Mouse (Mus musculus): ENCODE measurements around the gene Txndc12. TPM values are rescaled to one million over a fixed set of nuclear protein-coding genes. Genes with fewer than 3 reads are reported as not detected.

Gene Txndc12
- polyA plus RNA-seq (2016; fragmentation: Nextera tagmentation; extraction: Ambion mirVana) = 92.3 and 92.8 TPM in 2 replicates

- Histone ChIP-seq H3K36me3 (replicated peaks) (peaks cover 11% of the 10 kb centered on the region), H3K4me1 (peaks cover 29% of the 10 kb centered on the region), H3K27ac (replicated peaks) (peak within 1 kb of the TSS; percentile 100), H3K4me3 (peak within 1 kb of the TSS; percentile 97), H3K27me3 (replicated peaks; ENCODE audit: low read depth, poor library complexity, severe bottlenecking) (no peaks in the 10 kb centered on the region), H3K9me3 (no peaks in the 10 kb centered on the region)
- peak; percentile 89 for DNase-seq (ENCODE audit: low spot score)
- WGBS = under 1% methylated on average over 34 of the region's 34 CpGs
Measured at GRCm38 (mm10) chr4:108834115-108834970, at the start of gene Txndc12. Gene Txndc12, plus strand, starts transcription at chr4:108834601.

- H3K27ac ChIP-seq (replicated peaks) = no peak overlapping the region
- H3K4me1 ChIP-seq = 0 out of 2 replicates have a peak, but pooled peaks cover 2% of the 10 kb centered on the region
- no peaks in the 10 kb centered on the region for H3K9me3 ChIP-seq
- H3K36me3 ChIP-seq (replicated peaks) = no peaks in the 10 kb centered on the region
- H3K27me3 ChIP-seq (replicated peaks; ENCODE audit: low read depth, poor library complexity, severe bottlenecking) = no peaks in the 10 kb centered on the region
- no peak for DNase-seq (ENCODE audit: low spot score)
- WGBS = 78% methylated on average over 6 of the region's 6 CpGs
- H3K4me3 ChIP-seq = no peak overlapping the region
Measured at GRCm38 (mm10) chr4:108789258-108789936, 45.0 kb upstream of the Txndc12 start.

- no peak for DNase-seq (ENCODE audit: low spot score)
- no peak overlapping the region for H3K27ac ChIP-seq (replicated peaks)
- WGBS = 61% methylated on average over 1 of the region's 1 CpGs
- H3K4me1 ChIP-seq = 0 out of 2 replicates have a peak, but pooled peaks cover 2% of the 10 kb centered on the region
- no peaks in the 10 kb centered on the region for H3K36me3 ChIP-seq (replicated peaks)
- H3K9me3 ChIP-seq = no peaks in the 10 kb centered on the region
- no peaks in the 10 kb centered on the region for H3K27me3 ChIP-seq (replicated peaks; ENCODE audit: low read depth, poor library complexity, severe bottlenecking)
- H3K4me3 ChIP-seq = no peak overlapping the region
Measured at GRCm38 (mm10) chr4:108790507-108790906, 43.9 kb upstream of the Txndc12 start.

- peaks cover 16% of the 10 kb centered on the region for H3K4me1 ChIP-seq
- H3K27ac ChIP-seq (replicated peaks) = no peak overlapping the region
- H3K36me3 ChIP-seq (replicated peaks) = no peaks in the 10 kb centered on the region
- DNase-seq (ENCODE audit: low spot score) = no peak
- H3K27me3 ChIP-seq (replicated peaks; ENCODE audit: low read depth, poor library complexity, severe bottlenecking) = no peaks in the 10 kb centered on the region
- H3K9me3 ChIP-seq = no peaks in the 10 kb centered on the region
- WGBS = 60% methylated on average over 1 of the region's 1 CpGs
- no peak overlapping the region for H3K4me3 ChIP-seq
Measured at GRCm38 (mm10) chr4:108793941-108794340, 40.5 kb upstream of the Txndc12 start.

GRCm38 (mm10) chr4:108796701-108797100 is 37.7 kb upstream of the Txndc12 start:
- H3K27ac ChIP-seq (replicated peaks) = no peak overlapping the region
- H3K9me3 ChIP-seq = no peaks in the 10 kb centered on the region
- no peaks in the 10 kb centered on the region for H3K36me3 ChIP-seq (replicated peaks)
- H3K27me3 ChIP-seq (replicated peaks; ENCODE audit: low read depth, poor library complexity, severe bottlenecking) = no peaks in the 10 kb centered on the region
- no peak overlapping the region for H3K4me3 ChIP-seq
- no peak for DNase-seq (ENCODE audit: low spot score)
- peaks cover 16% of the 10 kb centered on the region for H3K4me1 ChIP-seq
- WGBS = 49% methylated on average over 4 of the region's 4 CpGs

- peaks cover 16% of the 10 kb centered on the region for H3K4me1 ChIP-seq
- H3K27me3 ChIP-seq (replicated peaks; ENCODE audit: low read depth, poor library complexity, severe bottlenecking) = no peaks in the 10 kb centered on the region
- no peak overlapping the region for H3K4me3 ChIP-seq
- 54% methylated on average over 2 of the region's 2 CpGs for WGBS
- H3K9me3 ChIP-seq = no peaks in the 10 kb centered on the region
- no peaks in the 10 kb centered on the region for H3K36me3 ChIP-seq (replicated peaks)
- DNase-seq (ENCODE audit: low spot score) = peak; percentile 56
- no peak overlapping the region for H3K27ac ChIP-seq (replicated peaks)
Measured at GRCm38 (mm10) chr4:108798083-108798830, 36.1 kb upstream of the Txndc12 start.

GRCm38 (mm10) chr4:108803535-108803934 is 30.9 kb upstream of the Txndc12 start:
- no peaks in the 10 kb centered on the region for H3K27me3 ChIP-seq (replicated peaks; ENCODE audit: low read depth, poor library complexity, severe bottlenecking)
- no peak overlapping the region for H3K27ac ChIP-seq (replicated peaks)
- no peak for DNase-seq (ENCODE audit: low spot score)
- WGBS = 84% methylated on average over 2 of the region's 2 CpGs
- no peaks in the 10 kb centered on the region for H3K9me3 ChIP-seq
- no peak overlapping the region for H3K4me3 ChIP-seq
- no peaks in the 10 kb centered on the region; the same call in 1 of the 2 replicates for H3K4me1 ChIP-seq
- H3K36me3 ChIP-seq (replicated peaks) = no peaks in the 10 kb centered on the region

GRCm38 (mm10) chr4:108811142-108811541 is 23.3 kb upstream of the Txndc12 start:
- no peaks in the 10 kb centered on the region for H3K4me1 ChIP-seq
- H3K27ac ChIP-seq (replicated peaks) = no peak overlapping the region
- H3K9me3 ChIP-seq = no peaks in the 10 kb centered on the region
- 59% methylated on average over 4 of the region's 4 CpGs for WGBS
- DNase-seq (ENCODE audit: low spot score) = no peak
- H3K36me3 ChIP-seq (replicated peaks) = peaks cover 20% of the 10 kb centered on the region
- no peak overlapping the region for H3K4me3 ChIP-seq
- no peaks in the 10 kb centered on the region for H3K27me3 ChIP-seq (replicated peaks; ENCODE audit: low read depth, poor library complexity, severe bottlenecking)

GRCm38 (mm10) chr4:108811550-108811949 is 22.9 kb upstream of the Txndc12 start:
- H3K27ac ChIP-seq (replicated peaks) = no peak overlapping the region
- H3K36me3 ChIP-seq (replicated peaks) = peaks cover 20% of the 10 kb centered on the region
- H3K4me1 ChIP-seq = no peaks in the 10 kb centered on the region
- H3K4me3 ChIP-seq = no peak overlapping the region
- 76% methylated on average over 6 of the region's 6 CpGs for WGBS
- H3K9me3 ChIP-seq = no peaks in the 10 kb centered on the region
- DNase-seq (ENCODE audit: low spot score) = no peak
- H3K27me3 ChIP-seq (replicated peaks; ENCODE audit: low read depth, poor library complexity, severe bottlenecking) = no peaks in the 10 kb centered on the region

GRCm38 (mm10) chr4:108825677-108826076 is 8.7 kb upstream of the Txndc12 start:
- Histone ChIP-seq H3K9me3 (no peaks in the 10 kb centered on the region), H3K27ac (replicated peaks) (no peak overlapping the region), H3K36me3 (replicated peaks) (peaks cover 97% of the 10 kb centered on the region), H3K27me3 (replicated peaks; ENCODE audit: low read depth, poor library complexity, severe bottlenecking) (no peaks in the 10 kb centered on the region), H3K4me1 (no peaks in the 10 kb centered on the region), H3K4me3 (no peak overlapping the region)
- WGBS = 96% methylated on average over 3 of the region's 3 CpGs
- no peak for DNase-seq (ENCODE audit: low spot score)

GRCm38 (mm10) chr4:108826096-108826495 is 8.3 kb upstream of the Txndc12 start:
- Histone ChIP-seq H3K4me1 (no peaks in the 10 kb centered on the region), H3K9me3 (no peaks in the 10 kb centered on the region), H3K4me3 (no peak overlapping the region), H3K36me3 (replicated peaks) (peaks cover 92% of the 10 kb centered on the region), H3K27me3 (replicated peaks; ENCODE audit: low read depth, poor library complexity, severe bottlenecking) (no peaks in the 10 kb centered on the region), H3K27ac (replicated peaks) (no peak overlapping the region)
- no peak for DNase-seq (ENCODE audit: low spot score)
- 92% methylated on average over 1 of the region's 1 CpGs for WGBS

GRCm38 (mm10) chr4:108826643-108827042 is 7.8 kb upstream of the Txndc12 start:
- H3K36me3 ChIP-seq (replicated peaks) = peaks cover 87% of the 10 kb centered on the region
- H3K4me1 ChIP-seq = peaks cover 5% of the 10 kb centered on the region
- no peak overlapping the region for H3K4me3 ChIP-seq
- no peak overlapping the region for H3K27ac ChIP-seq (replicated peaks)
- no peaks in the 10 kb centered on the region for H3K9me3 ChIP-seq
- no peaks in the 10 kb centered on the region for H3K27me3 ChIP-seq (replicated peaks; ENCODE audit: low read depth, poor library complexity, severe bottlenecking)
- WGBS = 93% methylated on average over 2 of the region's 2 CpGs
- DNase-seq (ENCODE audit: low spot score) = no peak

Measured in embryonic facial prominence, embryonic 10.5 days (tissue).